Mouse (Mus musculus): ENCODE results near the gene Unc5c. TPM values are rescaled to one million over a fixed set of nuclear protein-coding genes. Genes with fewer than 3 reads are reported as not detected.
A peak's percentile ranks its signal among the peaks of the same experiment; 100 is the strongest.

Unc5c gene
- polyA plus RNA-seq, 1 experiment from 2014 or later, result 20.7 TPM

DNA sequence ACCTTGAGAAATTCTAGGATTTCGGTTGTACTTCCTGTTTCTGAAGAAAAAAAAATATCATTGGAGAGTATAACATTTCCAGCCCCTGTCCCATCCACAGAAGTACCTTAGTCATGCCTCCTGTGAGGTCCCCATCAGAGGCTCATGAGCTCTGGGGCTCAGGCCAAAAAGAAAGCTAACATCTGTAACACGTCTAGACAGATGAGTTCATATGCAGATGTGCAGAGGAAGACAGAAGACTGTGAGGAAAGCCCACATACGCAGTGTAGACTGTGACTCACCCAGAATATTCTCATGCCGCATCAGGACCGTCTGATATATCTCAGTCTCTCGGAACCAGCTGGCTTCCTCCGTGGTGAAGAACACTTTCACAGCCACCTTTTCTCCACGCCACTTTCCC is 392.1 kb downstream of the Unc5c start:
- H3K36me3 ChIP-seq (ENCODE audit: control insufficient read depth, insufficient read depth, low read length), result no peaks in the 10 kb centered on the region
- no peak for ATAC-seq (ENCODE audit: low read depth)
- no peak overlapping the region for H3K4me2 ChIP-seq (ENCODE audit: low read depth, low read length)
- 91% methylated on average over 8 of the region's 8 CpGs for WGBS
- no peak overlapping the region for H3K4me3 ChIP-seq (ENCODE audit: low read depth, low read length)
- no peak overlapping the region for H3K9ac ChIP-seq (replicated peaks; ENCODE audit: low read depth, low read length)
- H3K4me1 ChIP-seq (ENCODE audit: control insufficient read depth, insufficient read depth, low read length), result no peaks in the 10 kb centered on the region
- no peak overlapping the region for H3K27ac ChIP-seq (ENCODE audit: low read depth, low read length)
- H3K9me3 ChIP-seq (ENCODE audit: control insufficient read depth, low read length), result no peaks in the 10 kb centered on the region
- H3K27me3 ChIP-seq (ENCODE audit: control insufficient read depth, insufficient read depth, low read length), result no peaks in the 10 kb centered on the region

- Histone ChIP-seq H3K27me3 (ENCODE audit: control insufficient read depth, insufficient read depth, low read length) (no peaks in the 10 kb centered on the region), H3K4me3 (ENCODE audit: low read depth, low read length) (no peak overlapping the region), H3K4me2 (ENCODE audit: low read depth, low read length) (no peak overlapping the region; the same call in 1 of the 2 replicates), H3K9me3 (ENCODE audit: control insufficient read depth, low read length) (no peaks in the 10 kb centered on the region), H3K36me3 (ENCODE audit: control insufficient read depth, insufficient read depth, low read length) (no peaks in the 10 kb centered on the region), H3K4me1 (ENCODE audit: control insufficient read depth, insufficient read depth, low read length) (no peaks in the 10 kb centered on the region), H3K27ac (ENCODE audit: low read depth, low read length) (no peak overlapping the region), H3K9ac (replicated peaks; ENCODE audit: low read depth, low read length) (no peak overlapping the region)
- peak; percentile 95 for ATAC-seq (ENCODE audit: low read depth)
- WGBS, result 25% methylated on average over 13 of the region's 13 CpGs
Measured at GRCm38 (mm10) chr3:141862816-141863461, 397.9 kb downstream of the Unc5c start.

- Histone ChIP-seq H3K27me3 (ENCODE audit: control insufficient read depth, insufficient read depth, low read length) (no peaks in the 10 kb centered on the region), H3K4me3 (ENCODE audit: low read depth, low read length) (no peak overlapping the region), H3K4me1 (ENCODE audit: control insufficient read depth, insufficient read depth, low read length) (no peaks in the 10 kb centered on the region), H3K9me3 (ENCODE audit: control insufficient read depth, low read length) (peaks cover 4% of the 10 kb centered on the region; the same call in 1 of the 2 replicates), H3K36me3 (ENCODE audit: control insufficient read depth, insufficient read depth, low read length) (no peaks in the 10 kb centered on the region), H3K4me2 (ENCODE audit: low read depth, low read length) (no peak overlapping the region), H3K27ac (ENCODE audit: low read depth, low read length) (no peak overlapping the region), H3K9ac (replicated peaks; ENCODE audit: low read depth, low read length) (no peak overlapping the region)
- 45% methylated on average over 3 of the region's 3 CpGs for WGBS
- no peak for ATAC-seq (ENCODE audit: low read depth)
Measured at GRCm38 (mm10) chr3:141871805-141872204, 406.8 kb downstream of the Unc5c start.

DNA sequence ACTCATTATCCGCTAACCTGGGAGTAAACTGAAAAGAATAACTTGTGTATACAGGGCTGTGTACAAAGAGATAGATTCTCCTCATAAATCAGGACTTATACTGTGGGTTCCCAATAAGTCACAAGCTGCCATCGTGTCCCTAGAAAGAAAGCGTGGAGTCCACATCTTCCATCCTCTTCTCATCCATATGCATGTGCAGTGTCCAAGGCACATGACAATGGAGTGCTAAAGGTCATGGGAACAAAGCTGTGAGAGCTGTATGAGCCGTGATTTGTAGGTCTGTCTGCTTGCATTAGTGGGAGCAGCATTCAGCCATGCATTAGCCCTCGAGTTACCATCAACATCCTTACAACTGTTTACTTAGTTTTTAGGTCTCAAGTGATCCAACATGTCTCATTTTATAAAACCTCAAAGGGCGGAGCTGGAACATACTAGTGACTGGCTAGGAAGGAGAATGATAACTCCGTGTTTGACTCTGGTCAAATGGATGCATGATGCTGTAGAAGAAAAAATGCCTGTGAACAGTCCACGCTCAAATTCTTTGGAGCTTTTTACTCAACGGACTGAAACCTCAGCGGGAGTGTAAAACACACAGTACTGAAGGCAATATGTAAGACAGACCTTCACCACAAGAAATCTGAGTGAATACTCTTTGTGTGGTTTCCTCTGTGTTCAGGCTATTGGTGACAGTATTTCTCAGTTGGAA is 407.5 kb downstream of the Unc5c start:
- WGBS, result 27% methylated on average over 10 of the region's 10 CpGs
- no peak overlapping the region for H3K9ac ChIP-seq (replicated peaks; ENCODE audit: low read depth, low read length)
- H3K9me3 ChIP-seq (ENCODE audit: control insufficient read depth, low read length), result peaks cover 4% of the 10 kb centered on the region; the same call in 1 of the 2 replicates
- H3K4me1 ChIP-seq (ENCODE audit: control insufficient read depth, insufficient read depth, low read length), result no peaks in the 10 kb centered on the region
- no peak overlapping the region for H3K4me3 ChIP-seq (ENCODE audit: low read depth, low read length)
- no peak overlapping the region for H3K27ac ChIP-seq (ENCODE audit: low read depth, low read length)
- no peaks in the 10 kb centered on the region for H3K36me3 ChIP-seq (ENCODE audit: control insufficient read depth, insufficient read depth, low read length)
- H3K27me3 ChIP-seq (ENCODE audit: control insufficient read depth, insufficient read depth, low read length), result no peaks in the 10 kb centered on the region
- H3K4me2 ChIP-seq (ENCODE audit: low read depth, low read length), result no peak overlapping the region
- peak; percentile 66; the same call in 1 of the 2 replicates for ATAC-seq (ENCODE audit: low read depth)

- H3K4me1 ChIP-seq (ENCODE audit: control insufficient read depth, insufficient read depth, low read length), result no peaks in the 10 kb centered on the region
- no peak overlapping the region for H3K4me2 ChIP-seq (ENCODE audit: low read depth, low read length)
- H3K9ac ChIP-seq (replicated peaks; ENCODE audit: low read depth, low read length), result no peak overlapping the region
- 87% methylated on average over 2 of the region's 2 CpGs for WGBS
- no peaks in the 10 kb centered on the region for H3K9me3 ChIP-seq (ENCODE audit: control insufficient read depth, low read length)
- H3K27me3 ChIP-seq (ENCODE audit: control insufficient read depth, insufficient read depth, low read length), result no peaks in the 10 kb centered on the region
- H3K4me3 ChIP-seq (ENCODE audit: low read depth, low read length), result no peak overlapping the region
- H3K27ac ChIP-seq (ENCODE audit: low read depth, low read length), result no peak overlapping the region
- H3K36me3 ChIP-seq (ENCODE audit: control insufficient read depth, insufficient read depth, low read length), result no peaks in the 10 kb centered on the region
- no peak for ATAC-seq (ENCODE audit: low read depth)
Measured at GRCm38 (mm10) chr3:141882496-141882895, 417.5 kb downstream of the Unc5c start.

DNA sequence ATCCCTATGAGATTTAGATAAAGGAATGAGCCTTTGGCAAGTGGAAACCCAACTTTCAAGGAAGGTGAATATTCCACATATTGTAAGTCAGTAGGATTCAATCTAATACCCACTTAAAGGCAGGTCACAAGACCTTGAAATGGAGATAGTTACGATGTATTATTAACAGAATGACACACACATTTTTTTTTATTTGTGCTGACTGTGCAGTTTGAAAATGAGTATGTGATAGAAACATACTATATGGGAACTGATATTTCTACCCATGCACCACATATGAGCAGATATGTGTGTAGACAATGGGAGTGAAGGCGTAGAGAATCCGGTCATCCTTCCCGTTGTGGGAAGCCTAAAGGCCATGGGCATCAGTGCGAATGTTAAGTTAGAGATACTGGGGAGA is 419.2 kb downstream of the Unc5c start:
- no peaks in the 10 kb centered on the region for H3K27me3 ChIP-seq (ENCODE audit: control insufficient read depth, insufficient read depth, low read length)
- no peak overlapping the region for H3K27ac ChIP-seq (ENCODE audit: low read depth, low read length)
- 95% methylated on average over 5 of the region's 5 CpGs for WGBS
- no peak overlapping the region for H3K9ac ChIP-seq (replicated peaks; ENCODE audit: low read depth, low read length)
- H3K36me3 ChIP-seq (ENCODE audit: control insufficient read depth, insufficient read depth, low read length), result no peaks in the 10 kb centered on the region
- H3K9me3 ChIP-seq (ENCODE audit: control insufficient read depth, low read length), result no peaks in the 10 kb centered on the region
- H3K4me1 ChIP-seq (ENCODE audit: control insufficient read depth, insufficient read depth, low read length), result no peaks in the 10 kb centered on the region
- H3K4me2 ChIP-seq (ENCODE audit: low read depth, low read length), result no peak overlapping the region
- no peak for ATAC-seq (ENCODE audit: low read depth)
- no peak overlapping the region for H3K4me3 ChIP-seq (ENCODE audit: low read depth, low read length)

Data from neural tube, embryonic 14.5 days (tissue).